Mouse (Mus musculus) liver, embryonic 14.5 days (tissue): ENCODE results near the gene Sema7a.

Source experiments
- CTCF ChIP-seq: IDR thresholded peaks from 2 replicates; pipeline ENCODE4 v1.5.1; 2016; ENCODE audit warnings: antibody characterized with exemption, low read depth, control low read depth
- EP300 ChIP-seq: IDR thresholded peaks from 2 replicates; pipeline ENCODE4 v1.6.1; 2016; ENCODE audit warnings: antibody characterized with exemption, low read depth

- TF ChIP-seq CTCF = no peak
- no peak for TF ChIP-seq EP300
These were observed 27.5 kb downstream of the Sema7a start for GRCm38 (mm10) chr9:57967237-57967960.
